Mouse (Mus musculus) cerebellum, postnatal 4 days (tissue): ENCODE results near the gene Rad51c.
"Not testable (repeated sequence)": the region's sequence is repeated elsewhere in the genome, so short reads cannot be mapped to it uniquely, and the experiment has no call there.

Experiments used
- DNase-seq, 2 experiments: peaks; one replicate each; pipeline ENCODE4 v3.0.0; 2022; ENCODE audit warnings: low spot score in 2 of 2, mixed read lengths in 1 of 2

The Rad51c gene

DNA sequence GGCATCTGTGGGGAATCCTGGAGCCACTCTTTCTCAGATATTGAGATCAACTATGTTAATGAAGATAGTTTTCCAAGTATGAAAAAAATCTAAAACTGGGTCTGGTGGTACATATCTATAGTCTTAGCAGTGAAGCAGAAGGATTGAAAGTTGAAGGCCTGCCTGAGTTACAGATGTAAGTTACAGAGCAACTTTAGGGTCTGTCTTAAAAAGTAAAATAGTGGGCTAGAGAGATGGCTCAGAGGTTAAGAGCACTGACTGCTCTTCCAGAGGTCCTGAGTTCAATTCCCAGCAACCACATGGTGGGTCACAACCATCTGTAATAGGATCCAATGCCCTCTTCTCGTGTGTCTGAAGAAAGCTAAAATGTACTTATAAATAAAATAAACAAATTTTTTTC is 27.7 kb upstream of the Rad51c start:
- no peak for DNase-seq

DNA sequence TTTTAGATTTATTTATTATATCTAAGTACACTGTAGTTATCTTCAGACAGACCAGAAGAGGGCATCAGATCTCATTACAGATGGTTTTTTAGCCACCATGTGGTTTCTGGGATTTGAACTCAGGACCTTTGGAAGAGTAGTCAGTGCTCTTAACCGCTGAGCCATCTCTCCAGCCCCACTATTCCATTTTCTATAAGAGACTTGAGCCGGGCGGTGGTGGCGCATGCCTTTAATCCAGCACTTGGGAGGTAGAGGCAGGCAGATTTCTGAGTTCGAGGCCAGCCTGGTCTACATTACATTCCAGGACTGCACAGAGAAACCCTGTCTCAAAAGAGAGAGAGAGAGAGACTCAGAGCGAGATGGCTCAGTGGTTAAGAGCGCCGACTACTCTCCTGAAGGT is 27.1 kb upstream of the Rad51c start:
- DNase-seq, result not testable (repeated sequence)

DNA sequence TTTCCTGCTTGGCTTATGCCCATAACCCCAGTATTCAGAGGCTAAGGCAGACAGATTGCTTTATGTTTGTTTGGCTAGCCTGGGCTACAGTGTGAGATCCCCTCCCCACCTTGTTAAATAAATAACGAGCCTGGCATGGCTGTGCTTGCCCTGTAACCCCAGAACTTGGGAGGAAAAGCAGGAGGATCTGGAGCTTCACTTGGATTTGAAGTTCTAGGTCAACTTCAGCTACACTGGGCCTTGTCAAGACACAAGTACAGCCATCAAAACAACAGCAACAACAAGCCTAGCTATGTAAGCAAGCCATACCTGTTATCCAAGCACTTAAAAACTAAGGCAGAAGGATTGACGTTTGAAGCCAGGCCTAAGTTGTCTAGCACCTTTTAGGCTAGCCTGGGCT is 25.6 kb upstream of the Rad51c start:
- DNase-seq, result no peak

DNA sequence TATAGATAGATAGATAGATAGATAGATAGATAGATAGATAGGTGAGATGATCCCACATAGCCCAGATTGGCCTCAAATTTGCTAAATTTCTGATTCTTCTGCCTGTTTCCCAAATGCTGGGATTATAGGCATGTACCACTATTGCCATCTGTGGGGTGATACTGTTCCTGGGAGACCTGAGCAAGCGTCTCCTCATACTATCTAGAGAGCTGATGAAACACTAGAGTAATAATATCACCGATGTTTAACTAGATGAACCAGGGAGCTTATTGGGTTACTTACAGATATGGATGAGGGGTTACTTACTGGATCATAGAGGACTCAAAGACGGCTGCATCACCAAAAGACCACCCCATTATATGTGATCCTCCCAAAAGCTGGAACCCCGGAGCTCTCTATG is 24.6 kb upstream of the Rad51c start:
- no peak for DNase-seq

DNA sequence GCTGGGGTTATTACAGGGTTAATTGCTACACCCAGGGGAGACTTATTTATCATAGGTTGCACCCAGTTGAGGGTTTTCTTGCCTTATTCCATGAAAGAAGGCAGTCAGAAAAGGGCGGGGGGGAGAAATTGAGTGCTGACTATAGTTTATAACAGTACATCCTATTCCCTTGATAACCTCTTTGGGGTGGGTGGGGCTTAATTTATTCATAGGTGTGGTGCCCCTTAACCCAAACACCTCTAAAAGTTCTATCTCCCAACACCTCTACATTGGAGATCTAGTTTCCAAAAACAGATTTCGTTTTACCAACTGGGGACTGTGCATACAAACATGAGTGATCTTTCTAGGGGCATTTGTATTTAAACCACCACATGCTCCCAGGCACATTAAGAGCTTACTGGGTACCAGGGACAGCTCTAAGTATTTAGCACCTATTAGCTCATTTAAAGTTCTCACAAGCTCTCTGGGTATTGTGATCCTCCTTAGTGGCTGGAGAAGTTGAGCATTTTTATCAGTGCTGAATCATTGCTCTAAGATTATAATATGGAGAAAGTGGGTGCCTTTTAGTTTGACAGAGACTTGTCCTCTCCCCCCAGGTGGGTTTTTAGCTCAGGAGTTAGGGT is 23.4 kb upstream of the Rad51c start:
- DNase-seq, result no peak

DNA sequence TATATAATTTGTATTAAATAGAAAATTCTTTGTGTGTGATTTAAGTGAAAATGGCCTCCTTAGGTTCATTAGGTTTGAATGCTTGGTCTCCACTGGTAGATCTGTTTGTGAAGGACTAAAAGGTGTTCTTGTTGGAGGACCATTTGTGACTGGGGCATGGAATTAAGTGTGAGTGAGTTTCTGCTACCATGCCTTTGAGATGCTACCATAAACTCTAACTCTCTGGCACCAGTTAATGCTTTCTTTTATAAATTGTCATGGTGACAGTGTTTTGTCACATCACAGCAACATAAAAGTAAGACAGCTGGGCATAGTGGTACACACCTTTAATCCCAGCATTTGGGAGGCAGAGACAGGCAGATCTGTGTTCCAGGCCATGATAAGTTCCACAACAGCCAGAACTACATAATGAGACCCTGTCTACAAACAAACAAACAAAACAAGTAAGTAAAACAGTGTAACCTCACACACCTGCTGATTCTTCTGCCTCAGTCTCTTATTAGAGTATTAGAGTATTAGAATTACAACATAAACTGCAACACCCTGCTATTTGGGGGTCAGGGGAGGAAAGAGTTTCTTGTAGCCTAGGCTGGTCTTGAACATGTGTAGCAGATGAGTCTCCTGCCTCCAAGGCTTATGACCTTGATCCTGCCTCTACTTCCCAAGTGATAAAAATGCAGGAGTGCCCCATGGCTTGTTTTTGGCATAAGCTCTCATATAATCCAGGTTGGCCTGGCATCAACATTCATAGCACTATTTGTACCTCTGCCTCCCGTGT is 22.7 kb upstream of the Rad51c start:
- no peak for DNase-seq

DNA sequence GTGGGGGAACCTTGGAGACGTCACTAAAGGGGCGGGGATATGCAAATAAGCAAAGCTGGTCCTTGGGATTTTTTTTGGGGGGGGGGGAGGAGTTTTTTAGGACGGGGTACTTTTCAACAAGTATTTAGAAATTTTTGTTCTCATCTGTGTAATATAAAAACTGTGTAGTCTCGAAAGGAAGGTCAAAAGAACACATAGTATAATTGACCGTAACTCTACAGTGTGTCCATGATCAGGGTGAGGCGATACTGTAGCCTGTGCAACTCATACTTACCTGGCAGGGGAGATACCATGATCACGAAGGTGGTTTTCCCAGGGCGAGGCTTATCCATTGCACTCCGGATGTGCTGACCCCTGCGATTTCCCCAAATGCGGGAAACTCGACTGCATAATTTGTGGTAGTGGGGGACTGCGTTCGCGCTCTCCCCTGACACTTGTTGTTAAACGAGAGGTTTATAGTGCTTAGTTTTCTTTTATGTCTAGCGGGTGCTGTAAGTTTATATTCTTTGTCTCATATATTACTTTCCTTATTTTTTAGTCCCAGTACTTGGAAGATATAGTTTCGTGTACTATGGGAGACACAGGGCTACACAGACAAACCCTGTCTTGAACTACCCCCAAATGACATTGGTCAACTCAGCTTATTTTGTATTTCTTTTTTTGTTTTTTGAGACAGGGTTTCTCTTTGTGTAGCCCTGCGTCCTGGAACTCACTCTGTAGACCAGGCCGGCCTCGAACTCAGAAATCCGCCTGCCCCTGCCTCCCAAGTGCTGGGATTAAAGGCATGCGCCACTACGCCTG is 21.9 kb upstream of the Rad51c start:
- DNase-seq, result peak; percentile 60 to 77

DNA sequence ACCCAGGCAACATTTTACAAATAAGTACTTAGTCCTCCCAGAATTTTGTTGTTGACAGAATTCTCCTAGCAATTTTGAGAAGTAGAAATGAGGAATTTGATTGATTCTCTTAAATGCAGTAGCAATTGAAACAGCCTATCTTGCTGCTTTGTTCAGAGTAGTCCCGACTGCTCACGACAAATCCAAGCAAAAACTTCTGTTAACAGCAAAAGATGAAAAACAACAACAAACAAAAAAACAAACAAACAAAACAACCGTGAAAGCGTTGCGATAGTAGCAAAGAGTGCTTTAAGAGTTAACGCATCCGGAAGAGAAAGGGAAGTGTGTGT is 21.3 kb upstream of the Rad51c start:
- no peak for DNase-seq

DNA sequence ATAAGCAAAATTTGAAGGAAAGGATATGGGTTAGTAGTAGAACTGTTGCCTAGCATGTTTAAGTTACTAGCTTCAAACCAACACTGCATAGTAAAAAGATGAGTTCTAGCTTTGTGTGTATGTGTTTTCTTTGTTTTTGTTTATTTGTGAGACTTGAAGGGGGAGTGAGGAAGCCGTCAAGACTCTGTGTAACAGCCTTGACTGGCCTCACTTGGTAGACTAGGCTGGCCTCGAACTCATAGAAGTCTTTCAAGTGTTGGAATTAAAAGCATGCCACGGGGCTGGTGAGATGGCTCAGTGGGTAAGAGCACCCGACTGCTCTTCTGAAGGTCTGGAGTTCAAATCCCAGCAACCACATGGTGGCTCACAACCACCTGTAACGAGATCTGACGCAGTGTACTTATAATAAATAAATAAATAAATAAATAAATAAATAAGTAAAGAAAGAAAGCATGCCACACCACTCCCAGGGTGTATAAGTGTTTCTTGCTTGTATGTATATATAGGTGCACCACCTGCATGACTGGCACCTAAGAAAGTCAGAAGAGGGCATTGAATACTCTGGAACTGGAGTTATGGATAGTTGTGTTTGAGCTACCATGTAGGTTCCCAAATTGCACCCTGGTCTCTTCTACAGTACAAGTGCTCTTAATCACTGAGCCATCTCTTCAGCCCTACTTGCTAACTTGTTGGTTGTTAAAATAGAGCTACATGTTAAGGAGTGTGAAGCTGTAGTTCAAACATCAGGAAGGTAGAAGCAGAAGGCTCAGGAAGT is 19.0 kb upstream of the Rad51c start:
- DNase-seq, result no peak

DNA sequence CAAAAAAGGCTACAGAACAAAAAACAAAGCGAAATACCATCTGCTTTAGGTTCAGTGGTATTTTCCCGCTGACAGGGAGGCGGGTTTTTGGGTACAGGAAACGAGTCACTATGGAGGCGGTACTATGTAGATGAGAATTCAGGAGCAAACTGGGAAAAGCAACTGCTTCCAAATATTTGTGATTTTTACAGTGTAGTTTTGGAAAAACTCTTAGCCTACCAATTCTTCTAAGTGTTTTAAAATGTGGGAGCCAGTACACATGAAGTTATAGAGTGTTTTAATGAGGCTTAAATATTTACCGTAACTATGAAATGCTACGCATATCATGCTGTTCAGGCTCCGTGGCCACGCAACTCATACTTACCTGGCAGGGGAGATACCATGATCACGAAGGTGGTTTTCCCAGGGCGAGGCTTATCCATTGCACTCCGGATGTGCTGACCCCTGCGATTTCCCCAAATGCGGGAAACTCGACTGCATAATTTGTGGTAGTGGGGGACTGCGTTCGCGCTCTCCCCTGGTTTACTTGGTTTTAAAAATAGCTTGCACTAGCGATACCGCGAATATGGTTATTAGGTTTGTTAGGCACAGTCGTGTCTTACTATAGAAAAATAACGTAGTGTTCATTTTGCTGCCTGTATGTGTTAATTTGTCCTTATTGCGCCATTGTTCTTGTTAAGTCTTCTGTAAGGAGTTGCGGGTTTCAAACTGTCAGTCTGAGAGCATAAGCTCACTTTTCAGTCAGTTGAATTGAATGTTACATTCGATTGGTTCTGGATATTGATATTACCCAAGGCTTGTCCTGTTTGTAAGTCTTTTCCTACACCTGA is 18.0 kb upstream of the Rad51c start:
- peak; percentile 65 to 82 for DNase-seq

DNA sequence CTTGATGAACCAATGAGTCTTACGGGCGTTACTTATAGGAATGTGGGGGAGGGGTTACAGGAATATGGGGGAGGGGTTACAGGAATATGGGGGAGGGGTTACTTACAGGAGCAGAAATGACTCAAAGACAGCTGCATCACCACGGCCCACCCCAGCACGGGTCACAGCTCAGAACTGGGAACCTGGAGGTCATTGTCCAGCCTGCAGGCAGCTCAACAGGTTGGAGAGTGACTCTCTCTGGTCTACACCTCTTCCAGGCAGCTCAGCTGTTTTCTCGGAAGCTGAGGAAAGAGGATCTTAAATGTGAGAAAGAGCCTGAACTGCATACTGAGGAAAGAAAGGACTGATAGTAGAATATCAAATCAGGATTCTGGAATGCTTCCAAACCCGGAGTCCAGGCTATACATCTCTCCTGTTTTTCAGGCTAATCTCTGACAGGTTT is 17.0 kb upstream of the Rad51c start:
- DNase-seq, result no peak

DNA sequence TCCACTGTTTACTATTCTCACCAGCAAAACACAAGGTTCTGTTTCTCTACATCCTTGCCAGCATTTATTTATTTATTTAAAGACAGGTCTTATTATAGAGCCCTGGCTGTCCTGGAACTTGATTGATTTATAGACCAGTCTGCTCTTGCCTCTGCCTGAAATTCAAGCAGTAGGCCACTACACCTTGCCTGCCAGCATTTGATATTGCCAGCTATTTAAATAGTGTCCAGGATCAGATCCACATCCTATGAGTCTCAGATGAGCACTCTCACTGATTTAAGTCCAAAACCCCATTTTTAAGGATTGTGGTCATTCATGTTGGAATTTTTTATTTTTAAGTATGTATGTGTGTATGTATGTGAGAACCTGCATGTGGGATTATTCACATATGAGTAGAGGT is 16.1 kb upstream of the Rad51c start:
- no peak for DNase-seq

DNA sequence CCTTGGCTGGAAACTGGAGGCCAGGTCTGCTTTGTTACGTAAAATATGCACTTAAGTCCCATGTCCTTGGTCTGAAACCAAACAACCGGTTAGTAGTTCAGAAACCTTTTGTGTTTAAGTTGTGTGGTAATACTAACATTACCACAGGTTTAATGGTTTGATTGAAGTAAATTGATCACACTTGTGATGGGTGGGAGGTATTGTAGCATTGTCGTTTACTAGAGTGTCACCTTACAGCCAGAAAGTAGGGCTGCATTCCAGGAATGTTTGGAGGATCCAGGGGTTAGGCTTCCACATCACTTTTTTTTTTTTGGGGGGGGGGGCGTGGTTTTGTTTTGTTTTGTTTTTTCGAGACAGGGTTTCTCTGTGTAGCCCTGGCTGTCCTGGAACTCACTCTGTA is 11.4 kb upstream of the Rad51c start:
- no peak for DNase-seq

DNA sequence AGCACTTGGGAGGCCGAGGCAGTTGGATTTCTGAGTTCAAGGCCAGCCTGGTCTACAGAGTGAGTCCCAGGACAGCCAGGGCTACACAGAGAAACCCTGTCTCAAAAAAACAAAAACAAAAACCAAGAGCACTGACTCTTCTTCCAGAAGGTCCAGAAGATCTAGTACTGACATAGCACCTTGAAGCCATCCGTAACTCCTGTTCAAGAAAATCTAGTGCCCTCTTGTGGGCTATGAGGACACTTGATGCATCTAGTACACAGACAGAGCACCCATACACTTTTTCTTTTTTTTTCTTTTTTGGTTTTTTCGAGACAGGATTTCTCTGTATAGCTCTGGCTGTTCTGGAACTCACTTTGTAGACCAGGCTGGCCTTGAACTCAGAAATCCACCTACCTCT is 8.7 kb upstream of the Rad51c start:
- DNase-seq, result not testable (repeated sequence)

DNA sequence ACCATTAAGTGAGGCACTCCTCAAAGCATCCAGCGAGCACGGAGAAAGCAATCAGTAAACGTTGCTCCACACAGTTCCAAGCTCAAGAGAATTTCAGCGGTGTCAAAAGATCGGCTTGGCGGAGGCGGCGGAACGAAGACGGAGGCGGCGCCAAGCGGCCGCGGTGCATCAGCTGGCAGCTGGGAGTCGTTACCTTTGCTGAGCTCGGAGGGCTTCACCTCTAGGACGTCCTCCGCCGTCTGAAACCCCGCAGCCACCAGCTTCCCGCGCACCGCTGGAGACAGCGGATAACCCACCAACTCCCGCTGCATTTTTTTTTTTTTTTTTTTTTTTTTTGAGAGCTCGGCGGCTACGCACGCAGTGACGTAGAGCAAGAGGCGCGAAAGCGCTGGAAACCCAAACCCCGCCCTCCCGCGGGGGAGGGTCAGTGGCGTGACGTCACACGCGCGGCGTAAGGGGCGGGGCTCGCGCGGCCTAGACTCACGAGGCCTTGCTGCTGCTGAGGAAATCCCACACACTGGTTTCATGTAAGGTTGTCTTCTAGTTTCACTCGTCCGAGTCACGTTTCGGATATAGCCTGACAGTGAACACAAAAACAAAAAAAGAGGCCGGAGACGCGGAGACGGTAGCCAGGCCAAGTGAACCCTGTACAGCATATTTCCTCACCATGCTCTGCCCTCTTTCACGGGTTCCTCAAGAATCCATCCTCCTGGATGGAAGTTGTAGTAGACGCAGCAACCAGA is 472 bp downstream of the Rad51c start:
- peak; percentile 97 for DNase-seq

DNA sequence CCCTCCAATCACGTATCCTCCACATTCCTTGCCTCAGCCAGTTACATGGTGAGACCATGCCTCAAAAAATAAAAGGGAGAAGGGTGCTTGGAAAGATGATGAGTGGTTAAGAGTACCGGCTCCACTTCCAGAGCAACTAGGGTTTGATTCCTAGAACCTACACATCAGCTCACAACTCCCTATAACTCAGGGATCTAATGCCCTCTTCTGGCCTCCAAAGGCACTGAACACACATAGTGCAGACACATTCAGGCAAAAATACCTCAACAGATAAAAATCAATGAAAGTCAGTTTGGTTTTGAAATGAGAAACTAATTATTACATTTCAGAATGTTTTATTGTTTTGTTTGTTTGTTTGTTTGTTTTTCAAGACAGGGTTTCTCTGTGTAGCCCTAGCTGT is 6.4 kb downstream of the Rad51c start:
- no peak for DNase-seq

DNA sequence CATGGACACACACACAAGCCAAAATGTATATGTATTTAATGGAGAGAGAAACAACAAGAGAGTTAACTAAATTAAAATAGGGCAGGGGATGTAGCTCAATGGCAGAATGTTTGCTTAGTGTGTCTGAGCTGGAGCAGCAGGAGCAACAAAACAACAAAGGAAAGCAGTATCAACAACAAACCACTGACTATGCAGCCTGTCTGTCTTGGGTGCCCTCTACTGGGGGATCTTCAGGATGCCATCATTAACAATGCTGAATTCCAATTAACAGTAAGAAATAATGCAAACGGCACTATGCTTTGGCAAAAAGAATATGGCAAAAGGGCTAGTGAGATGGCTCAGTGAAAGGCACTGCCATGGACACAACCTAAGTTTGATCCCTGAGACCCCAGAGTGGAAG is 10.9 kb downstream of the Rad51c start:
- peak in 1 of 2 experiments; percentile 36 for DNase-seq

DNA sequence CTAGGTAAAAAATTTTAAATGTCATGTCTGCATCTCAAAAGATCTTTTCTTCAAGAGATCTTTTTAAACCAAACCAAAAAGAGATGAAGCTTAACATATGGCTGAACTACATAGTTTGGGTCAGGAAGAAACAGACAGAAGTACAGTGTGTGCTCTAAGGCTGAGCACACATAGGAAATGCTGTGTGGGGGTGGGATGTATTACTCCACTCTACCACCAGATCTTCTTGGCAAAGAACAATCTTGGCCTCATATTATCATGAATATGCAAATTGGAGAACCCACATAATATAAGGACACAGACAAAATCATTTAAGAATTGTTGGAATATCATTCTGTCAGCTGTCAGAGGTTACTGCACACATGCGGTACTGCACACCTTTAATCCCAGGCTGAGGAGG is 19.1 kb downstream of the Rad51c start:
- no peak for DNase-seq

DNA sequence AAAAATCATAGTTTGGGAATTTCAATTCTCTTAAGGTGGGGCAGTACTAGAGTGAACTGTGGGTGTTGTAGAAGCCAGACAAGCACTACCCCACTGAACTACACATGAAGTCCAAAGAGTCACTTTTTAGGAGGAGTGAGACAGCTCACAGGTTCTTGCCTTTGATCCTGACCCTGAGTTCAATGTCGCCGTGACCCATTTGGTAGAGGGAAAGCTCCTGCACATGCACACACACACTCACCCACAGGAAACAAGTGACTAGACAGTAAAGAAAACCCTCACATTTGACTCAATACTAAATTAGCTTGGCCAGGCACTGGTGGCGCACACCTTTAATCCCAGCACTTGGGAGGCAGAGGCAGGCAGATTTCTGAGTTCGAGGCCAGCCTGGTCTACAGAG is 20.2 kb downstream of the Rad51c start:
- DNase-seq, result no peak

DNA sequence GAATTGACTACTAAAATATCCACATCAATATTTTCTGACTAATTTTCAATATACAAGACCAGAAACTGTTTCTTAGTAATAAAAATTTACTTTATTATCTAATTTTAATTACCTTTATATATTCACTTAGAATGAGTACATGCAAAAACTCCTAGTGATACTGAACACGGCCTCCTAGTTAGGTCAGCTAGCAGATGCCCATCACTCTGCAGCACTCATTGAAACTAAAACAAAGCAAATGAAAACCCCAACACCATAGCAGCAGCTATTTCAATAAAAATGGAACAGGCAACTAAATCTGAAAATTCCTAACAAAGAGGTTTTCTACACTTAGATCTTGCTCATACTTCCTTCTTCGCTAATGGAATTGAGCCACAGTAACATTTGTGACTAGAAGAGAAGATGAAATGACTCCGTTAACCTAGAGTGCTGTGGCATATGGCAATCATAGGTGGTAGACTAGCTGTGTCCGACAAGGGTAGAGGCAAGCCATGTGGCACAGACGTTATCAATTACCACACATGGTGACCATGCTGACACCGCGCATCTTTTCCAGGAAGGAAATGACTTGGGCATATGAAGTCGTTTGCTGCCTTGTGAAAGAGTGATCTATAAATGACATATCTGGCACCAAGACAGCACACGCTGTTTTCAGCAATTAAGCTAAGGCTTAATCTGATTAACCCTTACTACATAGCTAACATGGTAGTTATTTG is 36.7 kb downstream of the Rad51c start:
- DNase-seq, result peak in 1 of 2 experiments; percentile 21
